Mouse (Mus musculus) heart, adult 2 months (tissue): Measurements from ENCODE around the gene Tex33. TPM values are rescaled to one million over a fixed set of nuclear protein-coding genes. Genes with fewer than 3 reads are reported as not detected.
"Not testable (repeated sequence)": the region's sequence is repeated elsewhere in the genome, so short reads cannot be mapped to it uniquely, and the experiment has no call there.

Experiments
- DNase-seq, 2 experiments: peaks; one replicate each; pipeline ENCODE4 v3.0.0; 2021
- H3K27ac ChIP-seq: fragments of 200-600 bp; 2 replicates; pipeline ENCODE4 v1.8.1; 2022
- H3K27me3 ChIP-seq: fragments of 200-500 bp; 2 replicates; pipeline ENCODE4 v1.6.1; 2012; ENCODE audit warnings: mild to moderate bottlenecking, low read length, inconsistent platforms, mixed read lengths; ENCODE audit not compliant: control insufficient read depth, insufficient read depth
- H3K36me3 ChIP-seq: fragments of 200-500 bp; 2 replicates; pipeline ENCODE4 v1.6.1; 2012; ENCODE audit warnings: low read length, inconsistent platforms; ENCODE audit not compliant: control insufficient read depth, insufficient read depth
- H3K4me1 ChIP-seq: fragments of 200-500 bp; 2 replicates; pipeline ENCODE4 v1.6.1; 2011; ENCODE audit warnings: low read length; ENCODE audit not compliant: control insufficient read depth, insufficient read depth
- H3K4me3 ChIP-seq: fragments of 200-600 bp; 2 replicates; pipeline ENCODE4 v1.8.1; 2022
- H3K79me2 ChIP-seq: fragments of 200-500 bp; replicated peaks from 2 replicates; pipeline ENCODE4 v1.6.1; 2012; ENCODE audit warnings: mild to moderate bottlenecking, inconsistent platforms, low read length, moderate library complexity, mixed read lengths; ENCODE audit not compliant: control insufficient read depth, insufficient read depth
- H3K9ac ChIP-seq: fragments of 200-500 bp; 2 replicates; pipeline ENCODE4 v1.6.1; 2012; ENCODE audit warnings: low read depth, mild to moderate bottlenecking, control low read depth, inconsistent platforms, low read length, mixed read lengths
- CTCF ChIP-seq: fragments of 200-600 bp; IDR thresholded peaks from 2 replicates; pipeline ENCODE4 v1.8.1; 2022; ENCODE audit warnings: antibody characterized with exemption, mild to moderate bottlenecking, moderate library complexity
- EP300 ChIP-seq: fragments of 200-500 bp; IDR thresholded peaks from 2 replicates; pipeline ENCODE4 v1.6.1; 2011; ENCODE audit warnings: low read depth, low read length, control low read depth; ENCODE audit not compliant: insufficient read depth
- POLR2A ChIP-seq: fragments of 200-500 bp; IDR thresholded peaks from 2 replicates; pipeline ENCODE4 v1.6.1; 2011; ENCODE audit warnings: mild to moderate bottlenecking, low read depth, low read length, control low read depth; ENCODE audit not compliant: insufficient read depth
- WGBS: fragments of 180-500 bp; shearing (Covaris S2); methylation state at CpG from one replicate; pipeline ENCODE4 v1.1.7; 2018; 5-methylcytosine and 5-hydroxymethylcytosine counted together
- intact Hi-C: fragments of 180-260 bp; cut with DNase I; formaldehyde crosslinking; loops from one replicate; pipeline ENCODE4 v1.15.1; 2025
- microRNA-seq, 2 experiments: library from miRNA; unstranded; fragments of <30 nt; microRNA quantifications; one replicate each; pipeline ENCODE4 v1.2.0; 2021
- polyA plus RNA-seq: library from polyadenylated mRNA; depleted of rRNA; stranded (reverse); fragments of >200 nt; gene quantifications from 2 replicates; pipeline ENCODE4 v1.2.3, GENCODE M21; 2012; rRNA removed
- total RNA-seq, 2 experiments: library from RNA; stranded (reverse); gene quantifications; 2 replicates each; pipeline ENCODE4 v1.2.3; 2021

The Tex33 gene
- total and polyA plus RNA-seq, 3 experiments, result 0.43 TPM; not detected in 2

DNA sequence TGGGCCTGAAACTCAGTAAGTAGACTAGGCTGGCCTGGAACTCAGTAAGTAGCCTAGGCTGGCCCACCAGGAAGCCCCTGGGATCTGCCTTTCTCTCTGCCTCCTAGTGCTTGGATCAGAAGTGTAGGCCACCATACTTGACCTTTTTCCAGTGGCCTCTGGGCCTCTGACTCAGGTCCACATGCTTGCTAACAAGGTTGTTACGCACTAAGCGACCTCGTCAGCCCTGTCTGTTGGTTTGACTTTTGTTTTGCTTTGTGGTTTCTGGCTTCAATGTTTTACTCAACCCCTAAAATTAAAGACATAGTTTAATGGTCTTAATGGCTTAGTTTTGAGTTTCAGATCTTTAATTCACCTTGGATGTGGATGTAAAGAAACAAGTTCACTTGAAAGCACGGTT lies 65.0 kb downstream of the Tex33 start:
- DNase-seq, result no peak
- Histone ChIP-seq H3K4me3 (no peak overlapping the region), H3K4me1 (no peaks in the 10 kb centered on the region), H3K79me2 (no peaks in the 10 kb centered on the region), H3K27me3 (no peaks in the 10 kb centered on the region), H3K27ac (no peak overlapping the region), H3K9ac (no peak overlapping the region), H3K36me3 (no peaks in the 10 kb centered on the region)
- TF ChIP-seq EP300 (no peak), CTCF (no peak), POLR2A (no peak)
- WGBS, result 92% methylated on average over 4 of the region's 4 CpGs
- intact Hi-C loops, result no loop called here

- H3K27ac ChIP-seq, DNase-seq, H3K36me3 ChIP-seq, H3K4me1 ChIP-seq, H3K4me3 ChIP-seq, H3K27me3 ChIP-seq, H3K79me2 ChIP-seq, H3K9ac ChIP-seq, intact Hi-C loops: not testable (repeated sequence)
- WGBS, result 62% methylated on average over 6 of the region's 6 CpGs
These were observed 65.7 kb downstream of the Tex33 start for GRCm38 (mm10) chr15:78329972-78330371.

DNA sequence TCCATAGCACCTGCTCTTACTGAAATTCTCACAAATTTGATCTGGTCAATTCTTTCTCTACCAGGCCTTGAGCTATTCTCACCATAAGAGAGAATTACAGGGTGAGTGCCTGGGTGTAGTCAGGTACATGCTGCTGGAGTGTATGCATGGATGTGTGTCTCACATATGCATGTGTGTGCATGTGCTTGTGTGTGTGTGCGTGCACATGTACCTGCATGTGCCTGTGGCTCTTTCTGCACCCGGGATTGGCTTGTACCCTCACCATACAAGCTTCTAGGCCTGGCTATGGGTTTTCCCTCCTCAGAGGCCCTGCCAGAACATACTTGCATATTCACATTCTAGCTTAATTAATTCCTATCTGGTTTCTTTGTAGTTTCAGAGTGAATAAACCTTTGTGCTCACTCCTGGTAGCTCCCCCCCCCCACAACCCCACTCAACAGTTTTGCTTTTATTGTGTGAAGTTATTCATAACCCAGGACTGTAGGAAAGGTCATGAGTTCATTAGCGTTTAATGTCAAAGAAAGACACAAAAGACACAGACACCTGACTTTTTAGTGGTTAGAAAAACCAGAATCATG lies 67.1 kb downstream of the Tex33 start:
- no peaks in the 10 kb centered on the region for H3K27me3 ChIP-seq
- DNase-seq, result no peak
- H3K4me3 ChIP-seq, result no peak overlapping the region
- H3K27ac ChIP-seq, result no peak overlapping the region
- no peaks in the 10 kb centered on the region for H3K79me2 ChIP-seq
- H3K36me3 ChIP-seq, result no peaks in the 10 kb centered on the region
- intact Hi-C loops, result no loop called here
- H3K4me1 ChIP-seq, result no peaks in the 10 kb centered on the region
- TF ChIP-seq EP300, result no peak
- no peak for TF ChIP-seq POLR2A
- TF ChIP-seq CTCF, result no peak
- no peak overlapping the region for H3K9ac ChIP-seq
- 87% methylated on average over 3 of the region's 3 CpGs for WGBS

Small RNA genes within 50 kb of the gene (microRNA-seq; reads per million reads assigned to microRNA genes)
- 0 reads per million in 2 experiments for gene Mir7676-2

Other genes with a start within 250 kb of the Tex33 start
- gene Ift27, start 221.8 kb downstream of the Tex33 start, total RNA-seq, result 10 to 100 TPM in 1 of 2 experiments, 1 to 10 TPM in 1; 9.3 to 10.0 TPM
- 22.6 and 22.8 TPM in 2 replicates for gene Ift27, start 221.8 kb downstream of the Tex33 start, polyA plus RNA-seq
- gene Pvalb, start 189.5 kb downstream of the Tex33 start, total RNA-seq, result under 1 TPM; 0.44 to 0.77 TPM
- 0.37 and 0.56 TPM in 2 replicates for gene Pvalb, start 189.5 kb downstream of the Tex33 start, polyA plus RNA-seq
- 1 to 10 TPM; 1.6 to 1.8 TPM for gene Ncf4, start 151.1 kb downstream of the Tex33 start, total RNA-seq
- 4.5 and 4.9 TPM in 2 replicates for gene Ncf4, start 151.1 kb downstream of the Tex33 start, polyA plus RNA-seq
- under 1 TPM; 0.75 to 0.84 TPM for gene Csf2rb2, start 90.2 kb downstream of the Tex33 start, total RNA-seq
- gene Csf2rb2, start 90.2 kb downstream of the Tex33 start, polyA plus RNA-seq, result 1.2 and 1.6 TPM in 2 replicates
- gene Csf2rb, start 70.2 kb downstream of the Tex33 start, total RNA-seq, result 1 to 10 TPM; 1.6 to 2.2 TPM
- gene Csf2rb, start 70.2 kb downstream of the Tex33 start, polyA plus RNA-seq, result 2.1 and 2.8 TPM in 2 replicates
- gene Tst, start 10.0 kb upstream of the Tex33 start, total RNA-seq, result 10 to 100 TPM; 19.1 to 23.2 TPM
- gene Tst, start 10.0 kb upstream of the Tex33 start, polyA plus RNA-seq, result 30.3 and 41.7 TPM in 2 replicates
- gene Mpst, start 10.5 kb upstream of the Tex33 start, total RNA-seq, result 10 to 100 TPM; 37.5 to 45.9 TPM
- 64.5 and 79.5 TPM in 2 replicates for gene Mpst, start 10.5 kb upstream of the Tex33 start, polyA plus RNA-seq
- gene Kctd17, start 32.7 kb upstream of the Tex33 start, total RNA-seq, result 10 to 100 TPM; 18.4 to 24.5 TPM
- 52.5 and 66.1 TPM in 2 replicates for gene Kctd17, start 32.7 kb upstream of the Tex33 start, polyA plus RNA-seq
- not detected for gene Tmprss6, start 72.7 kb upstream of the Tex33 start, total RNA-seq
- 0.20 TPM in 1 of 2 replicates, not detected in the other for gene Tmprss6, start 72.7 kb upstream of the Tex33 start, polyA plus RNA-seq
- under 1 TPM; 0.31 to 0.55 TPM for gene Il2rb, start 99.4 kb upstream of the Tex33 start, total RNA-seq
- 1.4 and 2.3 TPM in 2 replicates for gene Il2rb, start 99.4 kb upstream of the Tex33 start, polyA plus RNA-seq
- gene C1qtnf6, start 135.5 kb upstream of the Tex33 start, total RNA-seq, result 10 to 100 TPM; 14.1 to 17.0 TPM
- 20.8 and 40.5 TPM in 2 replicates for gene C1qtnf6, start 135.5 kb upstream of the Tex33 start, polyA plus RNA-seq
- gene Sstr3, start 148.8 kb upstream of the Tex33 start, total RNA-seq, result not detected
- not detected in 2 replicates for gene Sstr3, start 148.8 kb upstream of the Tex33 start, polyA plus RNA-seq
- gene Rac2, start 176.9 kb upstream of the Tex33 start, total RNA-seq, result 1 to 10 TPM; 4.5 to 8.7 TPM
- 7.7 and 44.7 TPM in 2 replicates for gene Rac2, start 176.9 kb upstream of the Tex33 start, polyA plus RNA-seq
- gene Cyth4, start 201.1 kb upstream of the Tex33 start, total RNA-seq, result 1 to 10 TPM; 6.1 to 6.7 TPM
- gene Cyth4, start 201.1 kb upstream of the Tex33 start, polyA plus RNA-seq, result 9.3 and 12.8 TPM in 2 replicates